Comparison of ENCODE assay signal across 16 mouse cellular contexts in the genomic region with DNA sequence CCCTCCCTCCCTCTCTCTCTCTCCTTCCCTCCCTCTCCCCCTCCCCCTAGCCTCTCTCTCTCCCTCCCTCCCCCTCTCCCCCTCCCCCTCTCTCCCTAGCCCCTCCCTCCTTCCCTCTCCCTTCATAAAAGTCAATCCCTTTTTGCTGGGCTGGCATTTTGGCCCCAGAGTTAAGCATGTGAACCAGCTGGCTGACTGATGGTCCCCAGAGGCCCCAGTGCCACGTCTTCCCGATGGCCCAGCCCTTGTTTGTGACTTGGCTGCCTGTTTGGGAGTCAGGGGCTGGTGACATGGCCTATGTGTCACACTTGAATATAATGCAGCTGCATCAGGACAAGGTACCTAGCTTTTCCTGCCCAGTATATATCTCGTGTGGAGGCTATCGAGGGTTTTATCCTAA.
A peak's percentile ranks its signal among the peaks of the same experiment; 100 is the strongest.
DNase-seq lines count a peak whose midpoint lies in the region; ATAC-seq and TF ChIP-seq lines count a peak whose summit lies in the region.
"Had no signal": no experiment of that assay in that cellular context is flagged by ENCODE, and none has a peak within 500 bp of the region (broad histone marks: within the 10 kb centered on the region; RNA-seq: fewer than 3 reads in every experiment).

No protein-coding gene starts in this region.

- H3K9ac ChIP-seq in forebrain, embryonic 11.5 days (ENCODE audit: low read length), result no peak overlapping the region
- no peak overlapping the region for H3K9ac ChIP-seq in forebrain, postnatal 0 days
- 0 out of 2 replicates have a peak overlapping the region, but pooled peaks have one; percentile 34 for H3K9ac ChIP-seq in neural tube, embryonic 13.5 days
- H3K9ac ChIP-seq in hindbrain, postnatal 0 days (replicated peaks; ENCODE audit: low read length), result no peak overlapping the region
- H3K9ac ChIP-seq: embryonic facial prominence, embryonic 15.5 days; heart, embryonic 13.5 days; liver, embryonic 15.5 days had no signal

- no peak overlapping the region for H3K27ac ChIP-seq in forebrain, embryonic 11.5 days (ENCODE audit: low read depth, low read length)
- no peak overlapping the region for H3K27ac ChIP-seq in forebrain, postnatal 0 days (ENCODE audit: low read depth, low read length)
- peak overlapping the region; percentile 35; the same call in 1 of the 2 replicates for H3K27ac ChIP-seq in neural tube, embryonic 13.5 days (replicated peaks)
- no peak overlapping the region for H3K27ac ChIP-seq in hindbrain, postnatal 0 days
- H3K27ac ChIP-seq: embryonic facial prominence, embryonic 15.5 days; heart, embryonic 13.5 days; kidney, postnatal 0 days; liver, embryonic 15.5 days had no signal

- no peaks in the 10 kb centered on the region for H3K27me3 ChIP-seq in forebrain, embryonic 11.5 days (ENCODE audit: control insufficient read depth, insufficient read depth, low read length)
- H3K27me3 ChIP-seq in forebrain, postnatal 0 days (ENCODE audit: insufficient read depth, low read length), result no peaks in the 10 kb centered on the region
- no peaks in the 10 kb centered on the region for H3K27me3 ChIP-seq in neural tube, embryonic 13.5 days
- H3K27me3 ChIP-seq in hindbrain, postnatal 0 days (ENCODE audit: insufficient read depth, low read length), result no peaks in the 10 kb centered on the region
- H3K27me3 ChIP-seq: liver, embryonic 15.5 days had no signal

- H3K4me2 ChIP-seq in forebrain, embryonic 11.5 days (ENCODE audit: low read depth, low read length, severe bottlenecking), result no peak overlapping the region
- H3K4me2 ChIP-seq in forebrain, postnatal 0 days (ENCODE audit: low read depth), result no peak overlapping the region
- H3K4me2 ChIP-seq in neural tube, embryonic 13.5 days, result no peak overlapping the region
- no peak overlapping the region for H3K4me2 ChIP-seq in hindbrain, postnatal 0 days (ENCODE audit: low read depth, low read length)
- H3K4me2 ChIP-seq: embryonic facial prominence, embryonic 15.5 days; heart, embryonic 13.5 days; liver, embryonic 15.5 days had no signal

- H3K9me3 ChIP-seq in forebrain, embryonic 11.5 days (ENCODE audit: control insufficient read depth, low read length), result no peaks in the 10 kb centered on the region
- no peaks in the 10 kb centered on the region for H3K9me3 ChIP-seq in forebrain, postnatal 0 days (ENCODE audit: low read length)
- H3K9me3 ChIP-seq in neural tube, embryonic 13.5 days, result no peaks in the 10 kb centered on the region
- no peaks in the 10 kb centered on the region for H3K9me3 ChIP-seq in hindbrain, postnatal 0 days (ENCODE audit: low read length)
- H3K9me3 ChIP-seq: embryonic facial prominence, embryonic 15.5 days; liver, embryonic 15.5 days had no signal

- TF ChIP-seq CTCF in forebrain, postnatal 0 days (IDR thresholded peaks at IDR 0.05; ENCODE audit: low read depth), result no peak
- TF ChIP-seq CTCF in hindbrain, postnatal 0 days (IDR thresholded peaks at IDR 0.05; ENCODE audit: low read depth), result no peak

- peaks cover 41% of the 10 kb centered on the region for H3K4me1 ChIP-seq in forebrain, embryonic 11.5 days (replicated peaks; ENCODE audit: control insufficient read depth, insufficient read depth, low read length)
- H3K4me1 ChIP-seq in forebrain, postnatal 0 days (ENCODE audit: insufficient read depth), result no peaks in the 10 kb centered on the region
- peaks cover 51% of the 10 kb centered on the region for H3K4me1 ChIP-seq in neural tube, embryonic 13.5 days (replicated peaks)
- H3K4me1 ChIP-seq in hindbrain, postnatal 0 days (ENCODE audit: insufficient read depth, low read length), result peaks cover 25% of the 10 kb centered on the region
- H3K4me1 ChIP-seq: heart, embryonic 13.5 days; liver, embryonic 15.5 days had no signal

- 35% methylated on average over 4 of the region's 4 CpGs for WGBS in forebrain, embryonic 11.5 days
- 45% methylated on average over 4 of the region's 4 CpGs for WGBS in forebrain, postnatal 0 days
- WGBS in neural tube, embryonic 13.5 days, result 33% methylated on average over 4 of the region's 4 CpGs
- 40% methylated on average over 4 of the region's 4 CpGs for WGBS in hindbrain, postnatal 0 days

- H3K4me3 ChIP-seq in forebrain, embryonic 11.5 days (ENCODE audit: low read depth, low read length), result no peak overlapping the region
- no peak overlapping the region for H3K4me3 ChIP-seq in forebrain, postnatal 0 days (ENCODE audit: low read depth, low read length)
- H3K4me3 ChIP-seq in neural tube, embryonic 13.5 days, result no peak overlapping the region
- H3K4me3 ChIP-seq in hindbrain, postnatal 0 days (ENCODE audit: low read length), result no peak overlapping the region
- H3K4me3 ChIP-seq: embryonic facial prominence, embryonic 15.5 days; heart, embryonic 13.5 days; liver, embryonic 15.5 days had no signal

- H3K36me3 ChIP-seq in forebrain, embryonic 11.5 days (ENCODE audit: control insufficient read depth, insufficient read depth, low read length), result no peaks in the 10 kb centered on the region
- no peaks in the 10 kb centered on the region for H3K36me3 ChIP-seq in forebrain, postnatal 0 days (ENCODE audit: insufficient read depth)
- H3K36me3 ChIP-seq in neural tube, embryonic 13.5 days, result no peaks in the 10 kb centered on the region
- H3K36me3 ChIP-seq in hindbrain, postnatal 0 days (ENCODE audit: insufficient read depth, low read length), result no peaks in the 10 kb centered on the region
- H3K36me3 ChIP-seq: embryonic facial prominence, embryonic 15.5 days; heart, embryonic 13.5 days; liver, embryonic 15.5 days had no signal

- ATAC-seq in forebrain, embryonic 11.5 days (replicated peaks; ENCODE audit: low FRiP score), result no peak
- no peak for ATAC-seq in forebrain, postnatal 0 days
- no peak for ATAC-seq in neural tube, embryonic 13.5 days (ENCODE audit: low read depth)
- ATAC-seq in hindbrain, postnatal 0 days, result no peak
- ATAC-seq: intestine, embryonic 16.5 days had no signal

- DNase-seq in forebrain, embryonic 11.5 days (ENCODE audit: low spot score), result peak; percentile 49
- DNase-seq in forebrain, postnatal 0 days, result no peak
- no peak for DNase-seq in neural tube, embryonic 10.5 days (ENCODE audit: extremely low spot score, low spot score)
- DNase-seq in hindbrain, postnatal 0 days (ENCODE audit: low spot score), result peak; percentile 59
- DNase-seq in adipocyte (ENCODE audit: low spot score), result no peak
- no peak for DNase-seq in spleen, postnatal 36 days (ENCODE audit: low spot score in 2 of 2)
- DNase-seq: cerebellum, adult 11 months; heart, adult 11 months; heart, postnatal 4 days; lung, postnatal 10 days had no signal

Comparison
In these comparisons a context has a peak if more than half of its experiments do, and no peak if none do; other contexts are left out.
1. DNase-seq: peak in forebrain, embryonic 11.5 days (single experiment) and hindbrain, postnatal 0 days (single experiment); none in forebrain, postnatal 0 days (single experiment), neural tube, embryonic 10.5 days (single experiment), adipocyte (single experiment) and spleen, postnatal 36 days (0 of 2).